9 mouse cellular contexts compared by ENCODE assay signal in genomic region chr16:37683154-37684130, GRCm38 (mm10). TPM values are rescaled to one million over a fixed set of nuclear protein-coding genes. Genes with fewer than 3 reads are reported as not detected.
A peak's percentile ranks its signal among the peaks of the same experiment; 100 is the strongest.
DNase-seq lines count a peak whose midpoint lies in the region; ATAC-seq and TF ChIP-seq lines count a peak whose summit lies in the region.
"Had no signal": no experiment of that assay in that cellular context is flagged by ENCODE, and none has a peak within 500 bp of the region (broad histone marks: within the 10 kb centered on the region; RNA-seq: fewer than 3 reads in every experiment).

No protein-coding gene starts in this region.

- peak overlapping the region; percentile 41 for H3K4me3 ChIP-seq in heart, postnatal 0 days (ENCODE audit: low read depth, low read length)
- no peak overlapping the region for H3K4me3 ChIP-seq in limb, embryonic 13.5 days
- H3K4me3 ChIP-seq in neural tube, embryonic 14.5 days (ENCODE audit: low read depth, low read length) = no peak overlapping the region

- peaks cover 28% of the 10 kb centered on the region for H3K4me1 ChIP-seq in heart, postnatal 0 days (ENCODE audit: control insufficient read depth, insufficient read depth)
- H3K4me1 ChIP-seq in limb, embryonic 13.5 days = peaks cover 42% of the 10 kb centered on the region
- H3K4me1 ChIP-seq in neural tube, embryonic 14.5 days (ENCODE audit: control insufficient read depth, insufficient read depth, low read length) = peaks cover 19% of the 10 kb centered on the region; the same call in 1 of the 2 replicates

- TF ChIP-seq EP300 in heart, postnatal 0 days (IDR thresholded peaks at IDR 0.05; ENCODE audit: low read depth) = no peak

- H3K27me3 ChIP-seq in heart, postnatal 0 days (ENCODE audit: control insufficient read depth, insufficient read depth, low read length) = no peaks in the 10 kb centered on the region
- H3K27me3 ChIP-seq in limb, embryonic 13.5 days = no peaks in the 10 kb centered on the region
- H3K27me3 ChIP-seq in neural tube, embryonic 14.5 days (ENCODE audit: control insufficient read depth, insufficient read depth, low read length) = no peaks in the 10 kb centered on the region

- H3K27ac ChIP-seq in heart, postnatal 0 days (ENCODE audit: low read depth) = peak overlapping the region; percentile 82
- H3K27ac ChIP-seq in limb, embryonic 13.5 days = peak overlapping the region; percentile 6; the same call in 1 of the 2 replicates
- H3K27ac ChIP-seq in neural tube, embryonic 14.5 days (ENCODE audit: low read depth, low read length) = peak overlapping the region; percentile 75
- H3K27ac ChIP-seq: liver, embryonic 15.5 days had no signal

- peak overlapping the region; percentile 66 for H3K4me2 ChIP-seq in heart, postnatal 0 days (ENCODE audit: low read depth, low read length)
- H3K4me2 ChIP-seq in limb, embryonic 13.5 days (replicated peaks) = peak overlapping the region; percentile 66
- peak overlapping the region; percentile 50 for H3K4me2 ChIP-seq in neural tube, embryonic 14.5 days (ENCODE audit: low read depth, low read length)

- 11% methylated on average over 16 of the region's 16 CpGs for WGBS in heart, postnatal 0 days
- 20% methylated on average over 16 of the region's 16 CpGs for WGBS in limb, embryonic 13.5 days
- 9% methylated on average over 16 of the region's 16 CpGs for WGBS in neural tube, embryonic 14.5 days

- ATAC-seq in heart, postnatal 0 days (ENCODE audit: insufficient read depth, low read depth) = peak; percentile 15; the same call in 1 of the 2 replicates
- peak; percentile 25; the same call in 1 of the 2 replicates for ATAC-seq in limb, embryonic 13.5 days (ENCODE audit: low FRiP score, low read depth)
- peak; percentile 41 for ATAC-seq in neural tube, embryonic 14.5 days (ENCODE audit: low read depth)
- ATAC-seq in granulocyte monocyte progenitor cell, adult 5-6 weeks (replicated peaks; ENCODE audit: poor library complexity, severe bottlenecking) = no peak

- H3K36me3 ChIP-seq in heart, postnatal 0 days (replicated peaks; ENCODE audit: control insufficient read depth, insufficient read depth, low read length) = no peaks in the 10 kb centered on the region
- H3K36me3 ChIP-seq in limb, embryonic 13.5 days = no peaks in the 10 kb centered on the region
- no peaks in the 10 kb centered on the region for H3K36me3 ChIP-seq in neural tube, embryonic 14.5 days (ENCODE audit: control insufficient read depth, insufficient read depth, low read length)
- H3K36me3 ChIP-seq: liver, embryonic 15.5 days had no signal

- no peaks in the 10 kb centered on the region for H3K9me3 ChIP-seq in heart, postnatal 0 days (replicated peaks; ENCODE audit: control insufficient read depth, low read length)
- H3K9me3 ChIP-seq in limb, embryonic 13.5 days = no peaks in the 10 kb centered on the region
- no peaks in the 10 kb centered on the region for H3K9me3 ChIP-seq in neural tube, embryonic 14.5 days (ENCODE audit: control insufficient read depth, low read length)
- H3K9me3 ChIP-seq: liver, embryonic 15.5 days had no signal

- peak; percentile 48 for DNase-seq in right cerebral cortex, adult 18-20 months
- no peak for DNase-seq in right cerebral cortex, postnatal 14 days
- peak; percentile 58 for DNase-seq in embryo, embryonic 11 days
- DNase-seq in heart, postnatal 0 days (ENCODE audit: low spot score) = peak; percentile 70
- DNase-seq in c-Kit-positive CD71-positive TER-119-positive erythroid progenitor cells, embryonic 14.5 days (ENCODE audit: low spot score) = no peak

- TF ChIP-seq CTCF in heart, postnatal 0 days (IDR thresholded peaks at IDR 0.05; ENCODE audit: low read depth) = no peak

- H3K9ac ChIP-seq in heart, postnatal 0 days (replicated peaks; ENCODE audit: low read depth, low read length) = peak overlapping the region; percentile 54
- H3K9ac ChIP-seq in limb, embryonic 13.5 days = no peak overlapping the region
- H3K9ac ChIP-seq in neural tube, embryonic 14.5 days (replicated peaks; ENCODE audit: low read depth, low read length) = no peak overlapping the region; the same call in 1 of the 2 replicates

RNA-seq across cellular contexts. Expression of gene Ndufb4, which starts 29.2 kb away (rescaled TPM):
- total RNA-seq in heart, postnatal 0 days (2014; rRNA removed; ENCODE audit: low replicate concordance) = 98.7 and 107 TPM in 2 replicates
- polyA plus RNA-seq in heart, postnatal 0 days (2015; fragmentation: Nextera tagmentation; extraction: Ambion mirVana) = 242 and 274 TPM in 2 replicates
- 58.1 and 63.9 TPM in 2 replicates for polyA plus RNA-seq in limb, embryonic 13.5 days (2015; fragmentation: Nextera tagmentation; extraction: Ambion mirVana)
- polyA plus RNA-seq in neural tube, embryonic 14.5 days (2014; fragmentation: Nextera tagmentation; extraction: Ambion mirVana) = 69.3 and 73.0 TPM in 2 replicates
- 61.7 and 68.5 TPM in 2 replicates for total RNA-seq in granulocyte monocyte progenitor cell, adult 5-6 weeks (2014; fragmentation: Nextera tagmentation)
- total RNA-seq in granulocyte monocyte progenitor cell, adult 5-6 weeks (2017) = 17.2 and 18.8 TPM in 2 replicates

Comparison
In these comparisons a context has a peak if more than half of its experiments do, and no peak if none do; other contexts are left out.
1. DNase-seq: peak in right cerebral cortex, adult 18-20 months (single experiment), embryo, embryonic 11 days (single experiment) and heart, postnatal 0 days (single experiment); none in right cerebral cortex, postnatal 14 days (single experiment) and c-Kit-positive CD71-positive TER-119-positive erythroid progenitor cells, embryonic 14.5 days (single experiment).
2. H3K27ac ChIP-seq: peak in every context shown above with its lines; median percentile 82 in heart, postnatal 0 days; 75 in neural tube, embryonic 14.5 days; 6 in limb, embryonic 13.5 days.
3. Peak in every context shown above with its lines, with median percentiles within 50 percentile points of each other: H3K4me2 ChIP-seq.